Mouse (Mus musculus) forelimb bud, embryonic 11.5 days (tissue): Measurements from ENCODE around the gene Gm17535.
"Not testable (repeated sequence)": the region's sequence is repeated elsewhere in the genome, so short reads cannot be mapped to it uniquely, and the experiment has no call there.

ENCODE experiments used
- DNase-seq: peaks from one replicate; pipeline ENCODE4 v3.0.0-alpha.2; 2012; ENCODE audit warnings: low read depth, low spot score

The Gm17535 gene

GRCm38 (mm10) chr9:3024912-3025467, 9.4 kb upstream of the Gm17535 start, which contains the start of gene Gm10717:
Gm10717 (plus strand) TSS chr9:3025417.
- DNase-seq: not testable (repeated sequence)

GRCm38 (mm10) chr9:3025653-3026052, 8.7 kb upstream of the Gm17535 start:
- DNase-seq: not testable (repeated sequence)

- not testable (repeated sequence) for DNase-seq
Observed at GRCm38 (mm10) chr9:3026136-3026535, 8.3 kb upstream of the Gm17535 start.

- DNase-seq: not testable (repeated sequence)
Observed at GRCm38 (mm10) chr9:3026741-3027140, 7.7 kb upstream of the Gm17535 start.

- DNase-seq: peak; percentile 89
Observed at GRCm38 (mm10) chr9:3027200-3027599, 7.2 kb upstream of the Gm17535 start.

- DNase-seq: not testable (repeated sequence)
Observed at GRCm38 (mm10) chr9:3029276-3030000, 5.0 kb upstream of the Gm17535 start.

- peak; percentile 100 for DNase-seq
Observed at GRCm38 (mm10) chr9:3030677-3031318, 3.6 kb upstream of the Gm17535 start.

GRCm38 (mm10) chr9:3036577-3036976, 2.2 kb downstream of the Gm17535 start, which contains the start of gene Gm10715:
Gm10715 (plus strand) TSS chr9:3036877.
- not testable (repeated sequence) for DNase-seq

- peak; percentile 68 for DNase-seq
Observed at GRCm38 (mm10) chr9:3038161-3038560, 3.8 kb downstream of the Gm17535 start.
